Mouse (Mus musculus): ENCODE data around the gene Actn2. TPM values are rescaled to one million over a fixed set of nuclear protein-coding genes. Genes with fewer than 3 reads are reported as not detected.
A peak's percentile ranks its signal among the peaks of the same experiment; 100 is the strongest.

Actn2 gene
- total RNA-seq (2021) = 10 to 100 TPM; 21.8 to 23.3 TPM
- long read RNA-seq, experiment 1, transcript Actn2-201 (21 exons, 3,013 nt) = major isoform, 7 of 20 reads
- long read RNA-seq, experiment 1, partial matches to known transcripts = 5 of 20 reads
- long read RNA-seq, experiment 1, other reads (novel, unspliced or antisense) = 8 of 20 reads
- long read RNA-seq, experiment 2, transcript Actn2-201 (21 exons, 3,013 nt) = major isoform, 7 of 23 reads
- long read RNA-seq, experiment 2, partial matches to known transcripts = 11 of 23 reads
- long read RNA-seq, experiment 2, other reads (novel, unspliced or antisense) = 5 of 23 reads

DNA sequence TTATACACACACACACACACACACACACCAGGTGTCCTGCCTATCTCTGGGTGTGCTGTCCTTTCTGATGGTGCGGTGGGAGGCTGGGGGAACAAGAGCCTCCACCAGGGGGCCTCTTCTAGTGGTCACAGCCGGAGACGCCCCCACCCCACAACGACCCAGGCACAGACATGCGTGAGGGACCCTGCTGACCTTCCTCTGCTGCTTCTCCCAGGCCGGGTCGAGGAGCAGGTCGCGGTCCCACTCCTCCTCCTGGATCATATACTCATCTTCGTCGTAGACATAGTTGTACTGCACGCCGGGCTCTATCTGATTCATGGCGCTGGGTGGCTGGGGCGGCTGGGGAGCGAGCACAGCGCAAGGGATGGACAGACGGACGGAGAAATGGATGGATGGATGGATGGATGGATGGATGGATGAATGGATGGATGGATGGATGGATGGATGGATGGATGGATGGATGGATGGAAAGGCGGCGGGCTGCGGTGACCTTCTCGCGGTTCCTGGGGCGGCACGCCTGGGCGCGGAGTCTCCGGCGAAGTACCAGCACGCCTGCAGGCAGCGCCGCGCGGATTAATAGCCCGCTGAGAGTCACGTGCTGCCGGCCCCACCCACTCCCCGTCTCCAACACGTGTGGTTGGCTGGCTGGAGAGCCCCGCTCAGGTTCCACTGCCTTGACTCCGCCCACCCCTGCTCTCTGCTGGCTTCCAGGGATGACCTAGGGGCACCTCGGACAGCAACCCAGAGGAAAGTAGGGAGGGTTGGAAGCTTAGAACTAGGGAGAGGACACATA, at the start of gene Actn2:
Gene Actn2, minus strand, starts transcription at position 578 of the 793 bp plus-strand sequence.
- DNase-seq (ENCODE audit: low spot score in 2 of 2) = peak; percentile 72 to 74

DNA sequence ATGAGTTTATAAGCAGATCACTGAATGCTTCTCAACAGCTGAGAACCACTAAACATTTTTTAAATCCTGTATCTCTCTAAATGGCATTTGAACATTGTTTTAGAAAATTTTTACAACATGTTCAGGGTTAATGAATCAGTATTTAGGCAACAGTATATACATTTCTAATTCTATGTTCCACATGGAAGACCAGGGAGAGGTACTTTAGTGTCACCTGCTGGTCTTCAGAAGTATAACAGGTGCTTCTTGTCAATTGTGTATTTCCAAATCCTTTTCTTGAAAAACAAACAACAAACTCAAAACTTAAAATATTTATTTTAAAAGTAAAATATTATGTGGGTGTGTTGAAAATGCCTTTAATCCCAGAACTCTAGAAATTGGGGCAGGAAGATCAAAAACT, 45.7 kb upstream of the Actn2 start:
- peak in 1 of 2 experiments; percentile 52 for DNase-seq (ENCODE audit: low spot score in 2 of 2)

DNA sequence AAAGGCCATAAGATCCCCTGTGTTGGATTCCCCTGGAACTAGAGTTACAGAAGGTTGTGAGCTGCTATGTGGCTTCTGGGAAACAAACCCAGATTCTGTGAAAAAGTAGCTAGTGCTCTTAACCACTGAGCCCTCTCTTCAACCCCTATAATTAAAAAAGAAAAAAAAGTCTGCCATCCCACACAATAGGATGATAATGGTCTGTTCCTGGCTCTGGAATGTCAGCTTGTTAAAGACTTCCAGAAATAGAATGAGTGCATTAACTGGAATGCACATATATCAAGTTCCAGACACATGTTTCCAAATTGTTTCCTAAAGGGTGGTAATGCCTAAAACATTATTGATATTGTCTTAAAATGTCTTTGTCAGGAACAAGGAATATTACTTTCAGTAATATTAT, 44.2 kb upstream of the Actn2 start:
- DNase-seq (ENCODE audit: low spot score in 2 of 2) = no peak

DNA sequence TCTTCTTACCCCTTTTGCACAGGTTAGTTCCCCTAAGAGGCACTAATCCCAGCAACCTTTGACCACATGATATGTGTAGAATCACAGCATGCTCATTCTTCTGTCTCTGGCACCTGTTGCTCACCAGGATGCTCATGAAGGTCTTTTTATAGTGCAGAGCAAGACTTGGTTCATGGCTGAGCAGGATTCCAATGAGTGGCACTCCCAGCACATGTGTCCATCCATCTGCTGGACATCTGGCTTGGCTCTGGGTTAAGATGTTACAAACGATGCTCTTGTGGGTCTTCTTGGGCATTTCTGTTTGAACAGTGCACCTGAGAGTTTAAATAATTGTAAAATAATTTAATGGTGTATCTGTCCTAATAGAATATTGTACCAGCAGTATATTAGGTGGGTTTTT, 36.2 kb upstream of the Actn2 start:
- no peak for DNase-seq (ENCODE audit: low spot score in 2 of 2)

DNA sequence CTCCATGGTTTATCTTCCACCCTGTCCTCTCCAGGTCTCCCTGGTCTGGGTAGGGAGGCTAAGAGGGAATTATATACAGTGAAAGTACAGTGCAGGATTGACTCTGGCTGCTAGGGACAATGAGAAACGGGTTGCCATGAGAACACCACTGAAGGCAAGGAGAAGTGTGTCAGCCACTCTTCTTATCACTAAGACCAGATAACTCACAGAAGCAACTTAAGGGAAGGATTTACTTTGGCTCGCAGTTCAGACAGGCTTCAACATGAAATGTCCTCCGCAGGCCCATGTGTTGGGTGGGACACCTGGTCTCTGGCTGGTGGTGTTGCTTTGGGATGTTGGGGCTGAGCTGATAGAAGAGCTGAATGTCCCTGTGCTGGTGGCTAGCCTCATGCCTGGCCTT, 32.2 kb upstream of the Actn2 start:
- no peak for DNase-seq (ENCODE audit: low spot score in 2 of 2)

DNA sequence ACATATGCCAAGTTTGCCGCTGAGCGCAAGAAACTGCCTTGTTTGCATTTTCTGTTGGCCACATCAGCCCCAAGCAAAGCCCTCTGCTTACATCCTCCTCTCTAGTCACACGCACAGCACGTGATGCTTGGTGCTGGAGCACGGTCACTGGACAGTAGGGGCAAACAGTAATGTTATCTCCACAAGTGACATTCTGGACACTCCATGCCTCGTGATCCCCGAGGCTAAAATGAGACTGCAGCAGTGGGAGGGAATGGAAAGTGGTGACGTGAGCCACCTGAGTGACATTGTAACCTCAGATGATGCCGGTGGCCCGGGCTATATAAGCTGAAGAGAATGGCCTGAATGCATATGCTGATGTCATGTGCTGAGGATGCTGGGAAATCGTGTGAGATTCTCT, 29.4 kb upstream of the Actn2 start:
- DNase-seq (ENCODE audit: low spot score in 2 of 2) = no peak

DNA sequence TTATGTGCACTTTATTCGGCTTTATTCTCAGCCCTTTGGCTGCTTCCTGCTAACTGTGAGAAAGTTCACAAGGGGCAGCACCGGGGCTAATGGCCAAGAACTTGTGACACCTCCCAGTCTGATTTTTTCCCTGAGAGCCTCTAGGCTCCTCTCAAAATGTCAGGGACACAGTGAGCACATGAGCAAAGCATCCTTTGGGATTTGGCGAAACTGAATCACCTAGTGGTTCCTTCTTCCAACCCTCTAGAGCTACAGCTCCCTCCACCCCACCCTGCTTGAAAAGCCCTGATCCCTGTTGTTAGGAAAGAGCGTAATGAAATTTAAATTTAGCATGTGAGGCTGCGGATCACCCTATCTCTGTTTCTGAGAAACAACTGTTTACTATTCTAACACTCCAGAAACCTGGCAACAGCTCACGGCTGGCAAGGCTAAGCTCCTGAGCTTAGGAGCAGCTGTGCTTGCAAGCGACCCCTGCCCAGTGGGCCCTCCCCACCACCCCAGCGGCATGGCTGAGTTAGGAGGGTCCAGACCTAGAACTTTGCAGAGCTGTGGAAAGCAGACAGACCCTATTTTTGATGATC, 28.6 kb upstream of the Actn2 start:
- no peak for DNase-seq (ENCODE audit: low spot score in 2 of 2)

DNA sequence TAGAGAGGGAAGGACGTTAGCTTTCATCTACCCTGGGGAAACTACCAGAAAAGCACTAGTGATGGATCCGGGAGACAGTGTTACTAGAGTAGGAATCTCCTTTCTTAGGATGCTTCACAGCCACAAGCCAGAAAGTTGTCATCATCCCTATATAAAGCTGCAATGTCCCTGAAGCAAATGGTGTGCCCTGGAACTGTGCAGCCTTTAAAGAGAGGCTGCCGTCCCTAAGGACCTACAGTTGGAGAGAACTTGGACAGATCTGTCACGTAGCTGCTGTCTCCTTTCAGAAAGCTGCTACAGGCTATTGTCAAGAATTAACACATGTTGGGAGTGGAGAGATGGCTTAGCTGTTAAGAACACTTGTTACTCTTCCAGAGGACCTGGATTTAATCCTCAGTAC, 20.9 kb upstream of the Actn2 start:
- DNase-seq (ENCODE audit: low spot score in 2 of 2) = no peak

DNA sequence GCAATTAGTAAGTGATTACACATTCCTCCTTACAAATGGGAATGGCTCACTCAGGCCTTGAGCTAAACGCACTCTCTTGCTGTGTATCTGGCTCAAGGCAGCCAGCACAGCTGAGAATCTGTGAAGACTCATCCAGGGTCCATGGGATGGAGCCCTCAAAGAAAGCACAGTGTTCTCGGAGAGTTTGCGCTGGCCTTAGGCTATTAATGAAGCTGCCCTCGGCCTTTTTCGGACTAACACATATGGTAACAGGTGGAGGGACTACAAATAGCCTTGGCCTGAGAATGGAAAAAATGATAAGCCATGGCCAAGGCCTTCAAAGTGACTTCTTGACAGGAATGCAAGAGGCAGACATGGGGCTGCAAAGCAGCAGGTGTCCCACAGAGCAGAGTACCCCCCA, 17.0 kb upstream of the Actn2 start:
- no peak for DNase-seq (ENCODE audit: low spot score in 2 of 2)

DNA sequence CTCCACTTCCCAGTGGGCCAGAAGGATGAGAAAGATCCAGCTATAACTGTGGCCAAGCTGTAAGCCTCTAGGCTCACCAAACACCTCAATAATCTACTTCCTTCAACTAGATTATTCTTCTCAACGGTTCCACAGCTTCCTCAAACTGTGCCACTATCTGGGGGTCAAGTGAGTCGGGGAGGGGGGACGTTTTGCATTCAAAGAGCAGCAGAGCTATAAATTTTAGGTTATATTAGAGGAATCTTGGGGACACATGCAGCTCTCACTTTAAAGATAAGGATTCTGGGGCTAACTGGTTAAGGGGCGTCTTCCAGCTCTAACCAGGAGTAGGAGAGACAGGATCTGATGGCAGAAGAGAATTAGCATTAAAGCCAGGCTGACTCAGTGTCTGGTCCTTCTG, 15.6 kb upstream of the Actn2 start:
- no peak for DNase-seq (ENCODE audit: low spot score in 2 of 2)

DNA sequence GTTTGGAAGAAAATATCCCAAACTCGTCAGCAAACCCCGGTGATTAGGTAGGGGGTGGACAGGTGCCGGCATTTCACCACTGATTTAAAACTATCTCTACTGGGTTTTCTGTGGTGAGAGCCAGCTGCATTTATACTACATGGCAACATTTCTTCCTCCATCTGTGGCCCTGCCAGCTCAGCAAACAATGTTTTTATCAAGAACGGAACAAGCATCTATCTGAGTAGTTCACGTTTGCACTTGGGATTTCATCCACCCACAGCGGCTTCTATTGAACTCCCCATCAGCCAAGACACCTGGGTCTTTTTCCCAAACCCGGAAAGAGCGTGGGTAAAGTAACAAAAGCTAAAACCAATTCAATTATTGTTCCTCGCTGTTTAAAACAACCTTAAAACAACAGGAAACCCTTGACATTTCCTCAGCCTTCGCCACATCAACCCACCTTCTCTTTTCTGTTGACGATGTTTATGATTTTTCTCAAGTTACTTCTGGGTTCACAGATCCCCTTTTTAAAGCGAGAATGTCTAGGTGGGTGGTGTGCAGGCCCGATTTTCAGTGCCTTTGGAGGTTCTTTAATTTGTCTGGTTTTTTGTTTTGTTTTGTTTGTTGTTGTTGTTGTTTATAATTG, 8.8 kb upstream of the Actn2 start:
- DNase-seq (ENCODE audit: low spot score in 2 of 2) = no peak

DNA sequence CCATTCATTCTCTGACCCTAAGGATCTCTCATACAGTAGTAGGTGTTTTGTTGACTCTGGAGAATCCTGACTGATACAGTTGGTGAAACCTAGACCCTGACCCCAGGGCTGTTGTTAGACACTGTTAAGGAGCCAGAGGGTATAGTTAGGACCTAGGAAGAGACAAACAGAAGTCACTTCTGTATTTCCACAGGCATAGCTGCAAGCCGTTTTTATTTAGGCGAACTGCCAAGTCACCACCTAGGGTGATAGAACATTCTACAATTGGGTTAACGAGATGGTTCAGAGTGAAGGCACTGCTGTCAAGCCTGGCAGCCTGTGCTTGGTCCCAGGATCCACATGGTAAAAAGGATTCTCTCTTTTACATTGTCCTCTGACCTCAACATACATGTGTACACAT, 6.3 kb upstream of the Actn2 start:
- no peak for DNase-seq (ENCODE audit: low spot score in 2 of 2)

DNA sequence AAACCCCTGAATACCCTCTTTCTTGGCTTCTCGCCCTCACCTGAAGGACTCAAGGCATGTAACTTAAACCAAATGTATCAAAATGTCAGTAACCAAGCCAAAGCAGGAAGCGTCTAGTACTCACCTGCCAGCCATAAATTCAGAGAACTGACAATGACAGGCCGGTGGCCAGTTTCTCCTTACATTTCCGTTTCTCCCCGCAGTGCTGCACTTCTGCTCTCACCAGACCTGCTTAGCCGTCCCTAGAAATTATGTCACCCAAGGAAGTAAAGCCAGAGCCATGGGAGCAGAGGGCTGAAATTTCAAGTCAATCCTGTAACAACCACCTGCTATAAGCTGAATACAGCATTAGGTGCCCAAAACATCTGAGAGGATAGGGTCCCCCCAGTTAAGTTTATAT, 887 bp upstream of the Actn2 start:
- DNase-seq (ENCODE audit: low spot score in 2 of 2) = no peak

DNA sequence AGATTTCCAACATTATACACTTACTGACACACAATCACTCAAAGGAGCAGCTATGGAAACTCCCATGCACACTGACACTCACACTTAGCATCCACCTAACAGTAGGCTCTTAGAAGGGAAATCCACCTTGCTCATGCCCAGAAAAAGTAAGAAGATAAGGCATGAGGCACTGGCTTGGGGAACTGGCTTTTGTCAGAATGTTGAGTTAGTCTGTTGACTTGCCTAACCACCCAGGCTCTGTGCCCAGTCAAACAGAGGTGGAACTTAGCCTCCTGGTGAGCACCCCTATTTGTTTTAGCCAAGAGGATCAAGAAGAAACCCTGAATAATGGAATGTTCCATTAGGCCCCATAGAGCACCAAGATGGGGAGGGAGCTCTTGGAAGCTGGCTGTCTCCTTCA, 1.1 kb downstream of the Actn2 start:
- no peak for DNase-seq (ENCODE audit: low spot score in 2 of 2)

DNA sequence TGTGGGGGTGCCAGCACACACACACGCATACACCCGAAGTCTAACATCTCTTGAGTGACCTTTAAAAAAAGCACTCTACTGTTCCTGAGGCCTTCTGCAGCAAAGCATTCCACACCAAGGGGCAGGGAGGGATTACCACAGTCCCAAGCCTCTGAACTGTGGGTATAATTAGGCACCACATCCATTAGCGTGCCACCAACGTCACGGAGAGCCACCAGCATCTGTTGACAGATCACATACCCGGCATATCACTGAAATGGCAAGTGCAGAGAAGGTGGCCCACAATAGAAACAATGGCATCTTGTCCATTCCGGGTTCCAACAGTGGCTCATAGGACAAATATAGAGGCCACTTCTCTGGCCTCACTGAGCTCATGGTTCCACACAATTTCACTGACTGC, 2.8 kb downstream of the Actn2 start:
- DNase-seq (ENCODE audit: low spot score in 2 of 2) = no peak

DNA sequence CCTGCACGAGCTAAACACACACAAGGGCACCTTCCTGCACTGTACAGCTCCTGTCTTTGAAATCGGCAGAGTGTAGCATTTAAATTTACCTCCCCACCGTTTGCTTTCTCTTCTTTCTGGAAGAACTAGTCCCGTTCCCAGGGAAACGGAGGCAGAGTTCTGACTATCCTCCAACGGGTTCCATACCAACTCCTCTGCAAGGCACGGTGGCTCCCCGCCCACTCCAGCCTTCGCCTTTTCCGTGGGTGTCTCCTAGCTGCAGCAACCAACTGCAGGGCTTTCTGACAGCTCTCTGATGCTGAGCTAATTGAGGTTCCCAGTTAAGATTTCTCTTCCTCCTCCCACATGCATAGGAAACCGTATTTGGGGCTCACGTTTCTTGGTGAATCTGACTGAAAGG, 6.5 kb downstream of the Actn2 start:
- DNase-seq (ENCODE audit: low spot score in 2 of 2) = peak; percentile 36 to 86

DNA sequence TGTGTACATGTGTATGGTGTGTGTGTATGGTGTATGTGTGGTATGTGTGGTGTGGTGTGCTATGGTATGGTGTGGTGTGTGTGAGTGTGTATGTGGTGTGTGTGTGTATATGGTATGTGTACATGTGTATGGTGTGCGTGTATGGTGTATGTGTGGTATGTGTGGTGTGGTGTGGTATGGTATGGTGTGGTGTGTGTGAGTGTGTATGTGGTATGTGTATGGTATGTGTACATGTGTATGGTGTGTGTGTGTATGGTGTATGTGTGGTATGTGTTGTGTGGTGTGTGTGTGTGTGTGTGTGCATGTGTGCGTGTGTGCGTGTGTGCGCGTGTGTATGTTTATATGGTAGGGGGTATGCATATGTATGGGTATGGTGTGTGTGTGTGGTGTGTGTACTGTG, 9.0 kb downstream of the Actn2 start:
- no peak for DNase-seq (ENCODE audit: low spot score in 2 of 2)

DNA sequence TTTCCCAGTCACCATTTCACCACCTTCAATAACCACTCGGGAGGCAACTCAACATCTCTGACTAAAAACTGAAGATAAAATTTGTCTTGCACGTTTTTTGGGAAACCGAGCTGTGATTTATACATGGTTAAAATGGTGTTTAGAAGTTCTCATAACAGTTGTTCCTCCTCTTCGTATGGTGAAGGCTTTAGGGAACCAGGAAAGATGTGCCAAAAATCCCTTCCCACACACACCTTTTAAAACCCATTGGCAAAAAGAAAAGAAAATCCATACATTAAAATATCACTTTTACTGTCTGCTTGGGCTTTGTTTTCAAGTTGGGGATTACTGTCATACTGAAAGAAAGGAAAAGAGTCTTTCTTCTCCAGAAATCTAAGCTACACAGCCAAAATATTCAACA, 12.2 kb downstream of the Actn2 start:
- DNase-seq (ENCODE audit: low spot score in 2 of 2) = no peak

DNA sequence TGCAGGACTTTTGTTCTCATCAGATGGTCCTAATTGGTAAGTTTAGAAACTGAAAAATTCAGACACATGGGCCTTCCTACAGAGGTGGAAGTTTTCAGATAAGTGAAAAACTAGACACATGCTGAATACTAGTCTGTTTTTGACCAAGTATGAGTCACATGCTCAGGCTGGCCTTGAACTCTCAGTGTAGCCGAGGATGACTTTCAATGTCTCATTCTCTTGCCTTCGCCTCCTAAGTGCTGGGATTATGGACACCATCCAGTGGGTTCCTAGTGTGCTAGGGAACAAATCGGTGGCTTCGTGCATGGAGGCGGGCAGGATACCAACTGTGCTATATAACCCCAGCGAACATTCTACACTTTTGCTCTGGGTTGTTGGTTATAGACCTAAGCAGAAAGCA, 13.0 kb downstream of the Actn2 start:
- no peak for DNase-seq (ENCODE audit: low spot score in 2 of 2)

DNA sequence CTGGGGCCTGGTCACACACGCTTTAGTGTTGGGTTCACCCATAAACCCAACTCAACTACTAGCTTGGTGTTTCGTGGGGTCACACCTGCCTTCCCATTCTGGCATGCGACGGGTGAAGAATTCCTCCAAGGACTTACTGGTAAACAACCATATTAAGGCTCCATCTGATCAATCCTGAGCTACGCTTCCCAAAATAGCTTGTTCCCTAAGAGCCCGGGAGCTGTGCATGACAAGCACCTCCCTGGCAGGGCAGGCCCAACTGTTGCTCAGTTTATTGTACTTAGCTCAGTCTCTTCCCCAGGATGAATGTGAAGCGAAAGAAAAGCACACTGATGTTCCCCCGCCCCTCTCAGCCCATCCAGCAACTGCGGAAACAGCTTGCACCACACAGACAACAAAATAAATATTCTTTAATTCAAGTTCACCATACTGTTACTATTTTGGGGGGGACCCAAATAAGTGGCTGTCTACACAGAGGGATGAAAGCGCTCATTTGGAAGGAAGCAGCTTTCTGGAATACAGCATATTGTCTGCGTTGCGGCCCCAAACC, 17.4 kb downstream of the Actn2 start:
- DNase-seq (ENCODE audit: low spot score in 2 of 2) = no peak

DNA sequence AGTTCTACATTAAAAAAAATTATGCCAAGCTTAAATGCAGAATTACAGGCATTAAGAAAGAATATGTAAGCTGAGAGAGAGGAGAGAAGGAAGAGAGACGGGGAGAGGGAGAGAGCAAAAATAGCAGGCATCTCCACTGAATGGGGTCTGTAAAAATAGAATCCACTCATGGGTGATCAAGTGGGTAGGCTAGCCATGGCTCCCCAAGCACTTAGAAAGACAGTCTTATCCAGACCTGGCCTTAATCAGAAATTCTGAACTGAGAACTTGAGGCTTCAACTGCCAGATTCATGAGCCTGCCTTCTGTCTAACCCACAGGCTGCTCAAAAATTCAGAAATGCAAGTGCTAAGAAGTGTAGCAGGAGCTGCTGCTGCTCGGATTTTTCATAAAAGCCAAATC, 20.4 kb downstream of the Actn2 start:
- no peak for DNase-seq (ENCODE audit: low spot score in 2 of 2)

DNA sequence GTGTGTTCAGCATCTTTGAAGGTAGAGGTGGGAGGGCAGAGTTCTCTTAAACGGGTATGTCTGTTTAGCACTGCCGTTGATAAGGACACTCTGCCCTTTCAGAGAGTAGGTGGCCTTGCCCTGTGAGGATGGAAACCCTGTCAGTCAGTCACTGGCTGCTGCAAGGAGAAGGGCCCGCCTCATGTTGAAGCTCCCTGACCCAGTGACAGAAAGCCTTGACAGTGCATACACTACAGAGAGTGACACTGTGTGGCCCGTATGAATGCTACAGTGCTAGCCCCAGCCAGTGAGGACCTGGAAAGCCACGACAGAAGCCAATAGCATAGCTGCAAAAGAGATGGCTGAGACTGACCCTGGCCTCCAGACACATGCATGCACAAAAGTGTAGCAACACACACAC, 22.5 kb downstream of the Actn2 start:
- no peak for DNase-seq (ENCODE audit: low spot score in 2 of 2)
